Mouse (Mus musculus) embryo, embryonic 11 days (tissue): ENCODE data around the gene Insr.
"Not testable (repeated sequence)": the region's sequence is repeated elsewhere in the genome, so short reads cannot be mapped to it uniquely, and the experiment has no call there.

ENCODE experiments used
- DNase-seq: peaks from one replicate; pipeline ENCODE4 v3.0.0-alpha.2; 2015

Gene Insr

DNA sequence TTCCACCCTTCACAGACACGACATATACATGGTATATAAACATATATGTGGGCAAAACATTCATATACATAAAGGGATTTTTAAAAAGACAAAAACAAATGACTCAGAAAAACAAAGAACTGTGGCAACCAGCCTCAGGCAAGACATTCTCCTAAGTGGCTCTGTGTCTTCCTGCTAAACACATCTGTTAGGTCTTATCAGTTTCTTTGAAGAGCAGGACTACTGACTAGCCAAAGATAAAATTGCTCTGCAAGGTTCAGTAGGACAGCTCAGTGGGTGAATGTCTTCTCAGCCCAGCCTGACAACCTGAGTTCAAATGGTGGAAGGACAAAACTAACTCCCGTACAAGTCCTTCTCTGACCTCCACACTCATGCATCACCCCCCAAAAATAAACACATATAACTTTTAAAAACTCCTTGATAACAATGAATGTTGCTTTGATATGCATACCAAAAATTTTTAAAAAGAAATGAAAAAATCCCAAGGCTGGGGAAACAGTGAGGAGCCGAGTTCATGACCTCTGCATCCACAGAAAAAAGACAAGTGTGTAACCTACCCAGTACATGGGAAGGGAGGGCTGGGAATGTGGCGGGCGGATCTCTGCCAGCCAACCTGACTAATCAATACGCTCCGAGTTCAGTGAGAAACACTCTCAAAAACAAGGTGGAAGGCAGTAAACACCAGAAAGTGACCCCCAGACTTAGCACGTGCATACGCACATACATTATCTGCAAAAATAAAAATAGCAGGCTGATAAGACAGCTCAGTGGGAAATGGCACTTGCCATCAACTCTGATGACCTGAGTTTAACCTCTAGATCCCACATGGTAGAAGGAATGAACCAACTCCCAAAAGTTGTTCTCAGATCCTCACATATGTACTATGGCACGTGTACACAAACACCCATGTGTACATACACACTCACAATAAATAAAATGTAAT lies 49.0 kb downstream of the Insr start:
- DNase-seq = no peak

GRCm38 (mm10) chr8:3227423-3227822 lies 52.0 kb downstream of the Insr start:
- no peak for DNase-seq

- no peak for DNase-seq
Measured at GRCm38 (mm10) chr8:3225731-3226130, 53.7 kb downstream of the Insr start.

- DNase-seq = no peak
Measured at GRCm38 (mm10) chr8:3225184-3225583, 54.2 kb downstream of the Insr start.

DNA sequence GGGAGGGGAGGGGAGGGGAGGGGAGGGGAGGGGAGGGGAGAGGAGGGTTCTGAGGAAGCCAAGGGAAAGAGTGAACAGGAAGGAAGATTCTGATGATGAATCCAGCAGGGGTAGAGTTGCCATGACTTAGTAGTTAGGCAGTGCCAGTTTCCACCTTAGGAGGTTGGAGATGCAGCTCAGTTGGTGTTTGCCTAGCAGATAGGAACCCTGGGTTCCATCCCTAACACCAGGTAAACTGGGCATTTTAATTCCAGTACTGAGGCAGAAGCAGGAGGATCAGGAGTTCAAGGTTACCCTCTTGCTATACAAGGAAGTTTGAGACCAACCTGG lies 56.8 kb downstream of the Insr start:
- DNase-seq = no peak

DNA sequence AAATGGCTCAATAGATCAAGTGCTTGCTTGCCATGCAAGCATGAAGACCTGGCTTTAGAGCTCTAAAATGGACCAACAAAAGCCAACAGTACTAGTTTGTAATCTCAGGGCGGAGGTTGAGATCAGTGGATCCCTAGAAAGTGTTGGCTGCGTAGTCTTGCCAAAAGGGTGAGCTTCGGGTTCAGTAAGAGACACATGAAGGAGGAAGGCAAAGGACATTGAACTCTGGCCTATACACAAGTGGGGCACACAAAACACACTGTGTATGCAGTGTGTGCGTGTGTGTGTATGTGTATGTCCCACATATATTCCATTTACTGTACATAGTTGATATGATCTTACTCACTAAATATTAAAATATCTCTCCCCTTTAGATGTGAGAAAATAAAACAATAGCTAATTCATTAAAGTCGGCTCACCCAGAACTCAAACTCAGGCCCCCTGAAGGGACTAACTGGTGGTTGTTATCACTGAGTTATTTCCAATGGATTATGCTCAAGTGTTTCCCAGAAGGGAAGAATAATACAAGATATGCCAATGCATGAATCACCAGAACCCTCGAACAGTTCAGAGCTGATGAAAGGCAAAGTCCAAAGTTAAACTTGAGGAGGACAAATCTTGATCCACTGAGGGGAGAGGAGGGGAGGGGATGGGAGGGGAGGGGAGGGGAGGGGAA lies 57.3 kb downstream of the Insr start:
- peak; percentile 14 for DNase-seq

DNA sequence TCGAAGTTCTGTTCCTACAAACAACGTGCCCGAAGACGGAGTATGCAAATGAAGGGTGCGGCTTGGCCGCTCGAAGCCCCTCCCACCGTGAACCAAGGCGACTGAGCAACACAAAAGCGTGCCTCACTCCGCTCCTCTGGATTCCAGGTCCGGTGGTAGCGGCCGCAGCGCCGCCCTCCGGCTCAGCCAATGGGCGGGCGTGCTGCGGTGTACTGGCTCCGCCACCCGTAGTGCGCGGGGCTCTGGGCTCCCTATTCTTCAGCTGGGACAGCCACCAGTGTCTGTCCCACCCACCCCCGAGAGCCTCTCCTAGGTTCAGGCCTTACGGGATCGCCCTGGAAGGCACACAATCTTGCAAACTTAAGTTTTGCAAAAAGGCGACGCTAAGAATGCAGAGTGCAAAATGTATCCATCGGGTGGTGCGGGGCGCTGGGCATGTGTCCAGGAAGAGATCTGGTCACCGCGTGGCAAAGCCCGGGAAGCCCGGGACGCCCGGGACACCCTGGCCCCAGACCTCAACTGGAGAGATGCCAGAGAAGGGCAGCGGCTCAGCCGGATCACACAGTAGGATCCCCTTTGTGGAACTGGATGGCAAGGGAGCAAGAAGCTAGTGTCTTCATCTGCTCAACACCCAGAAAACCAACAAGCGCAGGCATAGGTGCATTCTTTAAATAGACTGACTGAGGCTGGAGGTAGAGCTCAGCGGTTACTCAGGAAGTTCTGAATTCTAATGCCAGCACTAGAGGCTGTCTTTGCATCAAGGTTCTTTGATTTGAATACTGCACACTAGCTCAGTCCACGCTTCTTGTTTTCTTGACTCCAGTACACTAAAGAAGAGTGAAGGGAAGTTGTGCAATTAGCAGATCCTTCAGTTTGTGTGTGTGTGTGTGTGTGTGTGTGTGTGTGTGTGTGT lies 58.1 kb downstream of the Insr start:
- peak; percentile 97 for DNase-seq

GRCm38 (mm10) chr8:3220502-3220901 lies 58.9 kb downstream of the Insr start:
- peak; percentile 54 for DNase-seq

- DNase-seq = no peak
Measured at GRCm38 (mm10) chr8:3219921-3220411, 59.5 kb downstream of the Insr start.

DNA sequence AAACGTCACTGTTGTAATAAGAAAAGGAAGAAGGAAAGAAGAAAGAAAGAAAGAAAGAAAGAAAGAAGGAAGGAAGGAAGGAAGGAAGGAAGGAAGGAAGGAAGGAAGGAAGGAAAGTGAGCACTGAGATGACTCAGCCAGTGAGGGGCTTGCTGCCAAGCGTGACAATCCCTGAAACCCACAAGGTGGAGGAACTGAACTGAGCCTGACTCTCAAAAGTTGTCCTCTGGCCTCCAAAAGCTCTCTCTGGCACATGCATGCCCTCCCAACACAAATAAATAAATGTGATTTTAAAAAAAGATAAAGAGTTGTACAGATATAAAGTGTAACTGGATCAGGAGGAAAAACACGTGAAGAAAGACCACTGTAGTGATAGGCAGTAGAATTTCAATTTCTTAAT lies 60.2 kb downstream of the Insr start:
- DNase-seq = no peak

GRCm38 (mm10) chr8:3216541-3217092 lies 62.8 kb downstream of the Insr start:
- DNase-seq = no peak

GRCm38 (mm10) chr8:3215561-3215960 lies 63.9 kb downstream of the Insr start:
- DNase-seq = peak; percentile 21

DNA sequence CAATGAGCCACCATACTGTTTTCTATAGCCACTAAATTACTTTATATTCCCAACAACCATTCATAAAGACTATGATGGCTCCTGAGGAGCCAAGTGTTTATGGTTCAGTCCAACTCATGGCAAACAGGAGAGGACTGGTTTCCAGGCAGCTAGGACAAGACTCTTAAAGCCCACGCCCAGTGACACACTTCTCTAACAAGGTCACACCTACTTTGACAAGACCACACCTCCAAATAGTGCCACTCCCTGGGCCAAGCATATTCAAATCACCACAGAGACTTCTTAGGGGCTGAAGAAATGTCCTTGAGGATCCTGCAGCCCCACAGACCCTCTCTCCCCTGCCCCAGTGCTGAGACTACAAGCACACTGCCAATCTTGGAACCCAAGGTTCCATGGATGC lies 64.8 kb downstream of the Insr start:
- DNase-seq = no peak

DNA sequence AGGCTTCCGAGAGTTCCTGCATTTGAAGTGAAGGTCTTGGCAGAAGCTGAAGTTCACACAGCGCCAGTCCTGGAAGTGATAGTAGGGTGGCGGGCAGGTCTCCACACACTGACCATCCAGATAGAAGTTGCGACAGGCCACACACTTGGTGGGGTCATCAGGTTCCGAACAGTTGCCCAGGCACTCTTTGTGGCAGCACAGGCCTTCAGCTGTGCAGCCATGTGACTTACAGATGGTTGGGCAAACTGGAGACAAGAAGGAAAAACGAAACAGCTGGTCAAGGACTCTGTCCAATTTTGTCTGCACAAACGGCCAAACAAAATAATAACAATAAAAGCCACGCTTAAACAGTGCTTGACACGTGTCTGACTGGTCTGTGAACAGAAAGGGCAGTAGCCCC lies 68.0 kb downstream of the Insr start:
- no peak for DNase-seq

DNA sequence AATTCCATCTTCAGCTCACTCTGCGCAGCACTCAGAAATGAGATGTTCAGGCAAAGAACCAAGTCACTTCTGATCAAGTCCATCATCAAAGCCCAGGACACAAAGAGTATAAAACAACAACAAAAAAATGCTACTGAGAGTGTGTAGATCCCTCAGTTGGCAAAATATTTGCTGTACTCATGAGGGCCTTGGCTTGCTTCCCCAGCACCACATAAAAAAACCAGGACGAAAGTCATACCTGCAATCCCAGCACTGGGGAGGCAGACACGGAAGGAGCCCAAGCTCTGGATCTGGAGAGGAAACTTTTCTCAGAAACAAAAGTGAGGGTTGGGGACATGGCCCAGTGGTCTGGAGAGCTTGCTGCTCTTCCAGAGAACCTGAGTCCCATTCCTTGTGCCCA lies 69.5 kb downstream of the Insr start:
- no peak for DNase-seq

- DNase-seq = peak; percentile 64
Measured at GRCm38 (mm10) chr8:3209268-3209667, 70.1 kb downstream of the Insr start.

DNA sequence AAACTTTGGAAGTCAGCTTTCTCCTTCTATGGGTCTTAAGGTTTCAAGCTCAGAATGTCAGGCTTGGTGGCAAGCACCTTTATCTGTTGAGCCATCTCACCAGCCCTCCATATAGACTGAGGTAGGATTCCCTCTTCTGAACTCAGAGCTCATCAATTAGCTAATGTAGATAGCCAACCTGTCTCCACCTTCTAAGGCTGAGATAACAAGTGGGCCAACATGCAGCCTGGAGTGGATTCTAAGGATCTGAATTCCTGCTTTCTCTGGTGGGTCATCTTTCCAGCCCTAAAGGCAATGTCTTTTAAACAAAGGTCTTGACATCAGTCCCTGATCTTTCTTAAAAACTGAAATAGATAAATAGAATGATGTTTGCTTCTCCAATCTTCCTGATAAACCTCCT lies 70.7 kb downstream of the Insr start:
- DNase-seq = no peak

GRCm38 (mm10) chr8:3204758-3205443 lies 74.5 kb downstream of the Insr start:
- no peak for DNase-seq

- DNase-seq = no peak
Measured at GRCm38 (mm10) chr8:3202792-3203191, 76.6 kb downstream of the Insr start.

DNA sequence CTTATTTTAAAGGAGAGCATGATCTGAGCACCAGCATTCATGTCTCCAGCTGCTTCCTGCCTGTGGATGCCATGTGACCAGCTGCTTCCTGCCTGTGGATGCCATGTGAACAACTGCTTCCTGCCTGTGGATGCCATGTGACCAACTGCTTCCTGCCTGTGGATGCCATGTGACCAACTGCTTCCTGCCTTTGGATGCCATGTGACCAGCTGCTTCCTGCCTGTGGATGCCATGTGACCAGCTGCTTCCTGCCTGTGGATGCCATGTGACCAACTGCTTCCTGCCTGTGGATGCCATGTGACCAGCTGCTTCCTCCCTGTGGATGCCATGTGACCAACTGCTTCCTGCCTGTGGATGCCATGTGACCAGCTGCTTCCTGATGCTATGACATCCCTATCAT lies 85.1 kb downstream of the Insr start:
- not testable (repeated sequence) for DNase-seq

DNA sequence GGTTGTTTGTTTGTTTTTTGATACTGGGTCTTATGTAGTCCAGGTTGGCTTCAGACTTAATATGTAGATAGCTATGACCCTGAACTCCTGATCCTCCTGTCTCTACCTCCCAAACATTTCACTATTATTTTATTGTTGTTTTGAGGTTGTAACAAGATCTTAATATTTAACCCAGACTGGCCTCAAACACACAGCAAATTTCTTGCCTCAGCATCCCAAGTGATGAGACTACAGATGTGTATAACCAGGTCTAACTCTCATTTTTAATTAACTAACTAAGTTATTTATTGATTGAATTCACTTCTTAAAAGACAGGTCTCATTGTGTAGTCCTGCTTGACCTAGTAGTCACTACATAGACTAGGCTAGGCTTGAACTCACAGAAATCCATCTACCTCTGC lies 88.4 kb downstream of the Insr start:
- DNase-seq = no peak

GRCm38 (mm10) chr8:3187456-3187855 lies 92.0 kb downstream of the Insr start:
- no peak for DNase-seq
